Mouse (Mus musculus) MEL-GATA-1-ER (cell line): ENCODE results near the gene Unc13a.

Experiments
- DNase-seq: peaks from one replicate; pipeline ENCODE4 v3.0.0-alpha.2; 2012; ENCODE audit warnings: low read depth; ENCODE audit errors: extremely low read depth

The Unc13a gene

DNA sequence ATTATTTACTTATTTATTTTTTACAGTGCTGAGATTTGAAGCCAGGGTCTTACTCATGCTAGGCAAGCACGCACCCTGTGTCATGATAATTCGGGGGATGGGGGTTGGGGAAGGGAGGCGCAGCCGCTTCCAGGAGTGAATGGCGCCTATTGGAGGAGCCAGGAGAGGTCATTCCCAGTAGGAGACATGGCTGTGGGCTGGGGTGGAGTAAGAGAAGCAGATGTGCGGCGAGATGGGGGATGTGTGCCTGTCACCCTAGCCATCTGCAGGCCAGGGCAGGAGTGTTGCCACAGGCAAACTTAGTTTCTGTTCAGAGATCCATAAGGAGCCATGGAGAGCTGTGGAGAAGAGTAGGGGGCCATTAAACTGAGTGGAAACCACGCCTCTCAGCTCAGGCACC is 16.1 kb upstream of the Unc13a start:
- DNase-seq, result no peak

DNA sequence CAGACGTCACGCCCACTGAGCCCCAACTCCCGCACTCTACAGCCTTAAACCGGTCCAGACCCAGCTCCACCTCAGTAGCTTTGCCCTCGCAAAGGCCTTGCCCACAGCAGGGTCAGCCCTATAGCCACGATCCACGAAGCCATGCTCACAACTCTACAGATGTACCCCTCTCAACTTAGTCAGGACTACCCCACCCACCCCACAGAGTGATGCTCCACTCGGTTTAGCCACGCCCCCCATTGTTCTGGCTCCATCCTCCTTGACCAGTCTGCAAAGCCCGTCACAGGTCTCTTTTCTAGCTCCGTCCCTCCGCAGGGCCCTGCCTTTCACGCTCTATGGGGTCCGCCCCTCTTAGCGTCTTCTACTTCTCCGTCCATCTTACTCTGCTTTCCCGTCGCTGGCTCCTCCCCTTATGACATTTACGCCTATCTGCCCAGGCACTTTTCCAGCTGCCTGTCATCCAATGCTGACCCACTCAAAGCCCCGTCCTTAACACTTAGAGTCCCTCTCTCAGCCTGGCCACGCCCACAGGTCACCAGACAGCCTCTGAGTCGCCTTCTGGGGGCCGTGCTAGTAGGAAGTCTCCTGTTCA is 14.7 kb upstream of the Unc13a start:
- no peak for DNase-seq

DNA sequence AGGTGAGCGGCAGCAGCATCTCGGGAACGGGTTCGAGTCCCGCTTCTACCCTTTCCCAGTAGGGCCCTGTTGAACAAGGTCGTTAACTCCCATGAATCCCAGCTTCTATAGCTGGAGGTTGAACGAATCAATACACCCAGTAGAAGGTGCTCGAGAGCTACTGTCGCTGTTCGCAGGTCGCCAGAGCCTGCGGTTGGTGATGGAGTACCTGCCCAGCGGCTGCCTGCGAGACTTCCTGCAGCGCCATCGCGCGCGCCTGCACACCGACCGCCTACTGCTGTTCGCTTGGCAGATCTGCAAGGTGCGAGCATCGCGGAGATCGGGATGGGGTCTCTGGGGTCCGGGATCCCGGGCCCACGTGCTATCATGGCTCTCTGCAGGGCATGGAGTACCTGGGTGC is 14.0 kb upstream of the Unc13a start:
- no peak for DNase-seq

GRCm38 (mm10) chr8:71684701-71685100 is 13.1 kb upstream of the Unc13a start:
- no peak for DNase-seq

DNA sequence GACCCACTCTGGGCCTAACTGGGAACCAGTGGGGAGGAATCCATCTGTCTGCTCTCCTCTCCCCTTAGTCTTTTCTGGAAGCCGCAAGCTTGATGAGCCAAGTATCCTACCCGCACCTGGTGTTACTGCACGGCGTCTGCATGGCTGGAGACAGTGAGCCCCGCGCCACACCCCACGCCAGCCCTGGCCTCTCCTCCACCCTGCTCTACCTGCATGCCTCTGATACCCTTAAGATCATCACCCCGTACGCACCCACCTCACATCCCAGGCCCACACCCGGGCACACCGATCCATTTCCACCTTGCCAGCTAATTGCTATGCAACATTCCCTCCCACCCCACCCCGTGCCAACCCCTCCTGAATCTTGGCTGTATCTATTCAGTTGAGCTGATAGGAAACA is 11.3 kb upstream of the Unc13a start:
- DNase-seq, result no peak

GRCm38 (mm10) chr8:71681369-71681915 is 9.9 kb upstream of the Unc13a start:
- DNase-seq, result no peak

DNA sequence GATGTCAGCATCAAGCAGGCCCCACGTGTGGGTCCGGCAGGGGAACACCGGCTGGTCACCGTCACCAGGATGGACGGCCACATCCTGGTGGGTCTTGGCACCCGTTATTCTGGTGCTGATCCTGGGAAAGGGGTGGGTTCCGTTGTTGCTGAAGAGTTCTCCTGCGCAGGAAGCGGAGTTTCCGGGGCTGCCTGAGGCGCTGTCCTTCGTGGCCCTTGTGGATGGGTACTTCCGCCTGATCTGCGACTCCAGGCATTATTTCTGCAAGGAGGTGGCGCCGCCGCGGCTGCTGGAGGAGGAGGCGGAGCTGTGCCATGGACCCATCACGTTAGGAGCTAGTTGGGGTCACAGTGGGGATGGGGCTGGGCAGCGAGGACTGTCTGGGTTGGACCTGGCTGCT is 8.9 kb upstream of the Unc13a start:
- DNase-seq, result no peak

GRCm38 (mm10) chr8:71679550-71680168 is 8.1 kb upstream of the Unc13a start:
- no peak for DNase-seq

DNA sequence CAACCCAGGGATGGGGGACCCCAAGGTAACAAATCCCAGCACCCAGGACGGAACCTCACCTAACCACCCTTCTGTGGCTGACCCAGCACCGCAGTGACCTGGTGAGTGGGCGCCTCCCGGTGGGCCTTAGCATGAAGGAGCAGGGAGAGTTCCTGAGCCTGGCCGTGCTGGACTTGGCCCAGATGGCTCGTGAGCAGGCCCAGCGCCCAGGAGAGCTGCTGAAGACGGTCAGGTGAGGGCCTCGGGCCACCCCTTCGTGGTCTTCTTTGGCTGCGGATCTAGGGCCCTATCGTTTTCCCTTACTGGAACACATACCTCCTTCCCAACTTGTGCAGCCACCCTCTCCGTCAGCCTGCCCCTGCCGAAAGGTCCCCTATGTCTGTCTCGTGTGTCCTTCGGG is 7.6 kb upstream of the Unc13a start:
- no peak for DNase-seq

GRCm38 (mm10) chr8:71678216-71678615 is 6.7 kb upstream of the Unc13a start:
- DNase-seq, result no peak

- no peak for DNase-seq
Observed at GRCm38 (mm10) chr8:71677555-71677954, 6.0 kb upstream of the Unc13a start.

DNA sequence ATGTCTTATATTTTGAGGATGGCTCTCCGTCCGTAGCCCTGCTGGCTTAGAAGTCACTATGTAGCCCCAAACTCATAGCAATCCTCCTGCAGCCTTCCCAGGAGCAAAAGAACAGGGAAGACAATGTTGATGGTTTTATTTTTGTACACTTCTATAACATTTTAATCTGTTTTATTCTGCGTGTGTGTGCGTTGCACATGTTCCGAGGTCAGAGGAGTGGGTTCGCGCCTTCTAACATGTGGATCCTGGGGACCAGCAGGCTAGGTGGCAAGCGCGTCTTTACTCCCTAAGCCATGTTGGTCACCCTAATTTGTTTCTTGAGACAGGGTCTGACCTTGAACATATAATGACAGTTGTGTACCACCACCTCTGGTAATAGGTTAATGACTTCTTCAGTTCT is 5.2 kb upstream of the Unc13a start:
- DNase-seq, result no peak

- DNase-seq, result no peak
Observed at GRCm38 (mm10) chr8:71676020-71676741, 4.6 kb upstream of the Unc13a start, which contains the start of gene Jak3. Gene Jak3 (plus strand): TSS chr8:71676296.

DNA sequence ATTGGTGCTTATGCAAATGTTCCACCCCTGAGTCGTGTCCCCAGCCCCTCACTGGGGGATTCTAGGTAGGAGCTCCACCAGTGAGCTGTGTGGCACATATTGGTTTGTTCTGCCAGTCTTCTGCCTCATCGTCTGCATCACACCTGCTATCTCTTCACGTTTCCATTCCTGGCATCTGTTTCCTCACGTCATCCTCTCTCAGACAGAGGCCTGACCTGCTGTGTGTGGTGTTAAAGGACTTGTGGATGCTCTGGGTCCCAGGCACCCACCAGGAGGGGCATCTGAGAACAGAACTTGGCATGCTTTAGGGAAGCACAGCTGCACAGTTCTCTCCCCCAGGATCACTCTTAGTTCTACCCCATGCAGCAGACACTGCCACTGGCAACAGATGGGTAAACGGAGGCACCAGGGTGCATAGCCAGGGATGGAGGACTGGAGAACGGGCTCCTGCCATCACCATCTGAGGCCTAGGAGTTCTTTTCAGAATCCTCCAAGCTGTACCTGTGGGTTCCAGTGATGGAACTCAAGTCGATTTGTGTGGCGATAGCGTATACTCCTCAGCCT is 4.0 kb upstream of the Unc13a start:
- no peak for DNase-seq

GRCm38 (mm10) chr8:71674071-71674470 is 2.5 kb upstream of the Unc13a start:
- DNase-seq, result no peak

DNA sequence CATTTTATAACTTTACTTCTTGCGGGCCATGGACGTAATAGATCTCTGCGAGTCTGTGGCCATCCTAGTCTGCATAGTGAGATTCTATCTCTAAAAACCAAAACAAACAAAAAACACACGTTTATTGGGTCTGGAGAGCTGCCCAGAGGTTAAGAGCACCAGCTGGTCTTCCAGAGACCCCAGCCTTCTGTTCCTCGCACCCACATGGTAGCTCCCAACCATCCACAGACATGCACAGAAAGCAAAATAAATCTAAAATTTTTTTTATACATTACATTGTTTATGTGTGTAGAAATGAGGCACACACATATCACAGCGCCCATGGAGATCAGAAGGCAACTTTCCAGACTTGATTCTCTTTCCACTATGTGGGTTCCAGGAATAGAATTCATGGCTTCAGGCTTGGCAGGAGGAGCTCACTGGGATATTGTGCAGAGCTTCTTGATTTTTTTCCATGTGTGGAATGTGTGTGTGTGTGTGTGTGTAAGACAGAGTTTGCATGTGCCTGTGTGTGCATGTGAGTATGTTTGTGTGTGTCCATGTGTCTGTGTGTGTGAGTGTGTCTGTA is 695 bp upstream of the Unc13a start:
- no peak for DNase-seq

DNA sequence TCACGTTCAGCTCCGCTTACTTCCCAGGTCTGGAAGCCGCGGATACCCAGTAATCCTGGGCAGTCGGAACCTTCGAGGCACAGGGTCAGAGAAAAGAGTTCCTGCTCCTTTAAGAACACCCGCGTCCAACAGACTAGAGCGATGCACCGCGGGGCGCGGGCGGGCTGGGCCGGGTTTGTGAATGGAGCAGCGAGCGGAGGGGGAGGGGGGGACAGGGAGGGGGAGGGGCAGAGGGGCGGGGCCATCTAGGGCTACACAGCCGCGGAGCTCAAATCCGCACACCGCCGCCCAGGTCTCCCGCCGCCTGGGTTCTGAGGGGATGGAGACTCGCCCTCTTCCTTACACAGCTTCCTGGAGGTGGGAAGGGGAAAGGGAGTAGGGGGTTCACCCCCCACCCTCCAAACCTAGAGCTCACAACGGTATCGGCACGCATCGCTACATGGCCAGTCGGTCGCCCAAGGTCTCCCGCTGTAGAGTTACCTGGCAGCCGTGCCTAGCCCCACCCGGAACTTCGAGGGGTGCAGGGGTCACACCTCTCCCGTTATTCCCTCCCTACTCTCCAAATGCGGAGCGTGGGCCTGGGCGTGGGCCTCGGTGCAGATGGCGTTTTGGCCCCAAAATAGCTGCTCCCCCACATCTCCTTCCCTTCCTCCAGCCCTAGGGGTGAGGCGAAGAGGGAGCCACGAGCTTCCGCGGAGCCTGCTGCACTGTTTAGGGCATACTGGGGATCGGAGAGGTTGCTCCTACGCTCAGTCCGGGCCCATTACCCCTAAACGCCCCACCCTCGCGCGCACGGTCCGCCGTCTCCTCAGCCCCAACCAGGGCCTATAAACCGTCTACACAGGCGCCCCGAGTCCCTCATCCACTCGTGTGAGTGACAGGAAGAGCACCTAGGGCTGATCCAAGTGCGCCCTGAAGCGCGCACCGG is 672 bp downstream of the Unc13a start:
- no peak for DNase-seq

- no peak for DNase-seq
Observed at GRCm38 (mm10) chr8:71670198-71670597, 1.4 kb downstream of the Unc13a start.

DNA sequence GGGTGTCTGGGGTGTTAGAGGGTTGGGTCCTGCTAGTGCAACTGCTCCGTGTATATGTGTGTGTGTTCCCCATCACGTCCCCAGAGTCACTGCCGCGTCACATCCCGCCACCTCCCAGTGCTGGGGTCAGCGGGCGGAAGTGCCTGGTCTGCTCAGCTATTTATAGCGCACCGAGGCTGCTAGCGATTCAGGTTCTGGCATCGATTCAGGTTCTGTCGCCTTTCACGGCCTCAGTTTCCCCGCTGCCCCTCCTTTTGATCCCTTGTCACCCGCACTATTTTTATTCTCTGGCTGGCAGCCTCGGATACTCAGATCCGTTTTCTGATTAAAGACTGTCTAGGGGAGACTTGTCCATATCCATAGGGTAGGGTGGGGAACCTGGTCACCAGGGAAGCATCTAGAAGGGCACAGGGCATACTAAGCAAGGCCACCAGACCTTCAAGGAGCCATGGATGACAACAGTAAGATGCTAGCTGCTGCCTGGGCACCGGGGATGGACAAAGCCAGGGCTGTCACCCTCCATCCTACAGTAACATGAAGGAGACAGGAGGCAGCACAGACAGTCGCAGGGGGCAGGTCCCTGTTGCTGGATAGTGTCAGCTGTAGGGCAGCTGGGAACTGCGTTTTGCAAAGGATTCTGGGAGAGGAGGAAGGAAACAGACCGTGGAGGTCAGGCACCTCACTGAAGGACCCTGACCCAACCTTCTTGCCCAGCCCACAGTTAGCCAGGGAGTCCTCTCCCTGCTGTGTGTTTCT is 3.2 kb downstream of the Unc13a start:
- DNase-seq, result peak; percentile 59

DNA sequence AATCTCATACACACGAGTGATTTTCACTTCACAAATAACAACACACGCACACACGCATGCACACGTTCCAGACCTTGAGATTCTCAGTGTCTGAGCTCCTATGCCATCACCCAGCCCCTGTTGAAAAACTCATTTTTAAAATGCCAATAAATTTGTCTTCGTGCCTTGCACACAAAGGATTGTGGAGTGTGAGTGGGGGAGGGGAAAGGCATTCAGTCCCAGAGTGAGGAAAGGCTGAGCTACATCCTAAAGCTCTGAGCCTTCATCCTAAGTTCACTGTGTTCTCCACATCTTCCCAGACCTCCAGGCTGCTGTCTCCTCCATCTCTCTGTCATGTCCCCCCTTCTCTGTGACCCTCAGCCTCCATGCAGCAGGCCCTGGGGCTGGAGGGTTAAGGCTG is 4.3 kb downstream of the Unc13a start:
- DNase-seq, result no peak
